Comparison of ENCODE assay signal across 7 mouse cellular contexts in genomic region chr16:77643036-77643870, GRCm38 (mm10). TPM values are rescaled to one million over a fixed set of nuclear protein-coding genes. Genes with fewer than 3 reads are reported as not detected.
DNase-seq lines count a peak whose midpoint lies in the region; ATAC-seq and TF ChIP-seq lines count a peak whose summit lies in the region.

No protein-coding gene starts in this region.

- no peak for TF ChIP-seq CTCF in bone marrow macrophage, adult 2 months (IDR thresholded peaks at IDR 0.05; ENCODE audit: low read depth, low read length)
- no peak for TF ChIP-seq CTCF in olfactory bulb, adult 2 months (IDR thresholded peaks at IDR 0.05; ENCODE audit: insufficient read depth, low read depth, low read length)

- ATAC-seq in common myeloid progenitor, adult 5-6 weeks (replicated peaks; ENCODE audit: low read depth, poor library complexity, severe bottlenecking): peak; percentile 17; the same call in 1 of the 2 replicates
- ATAC-seq in heart, embryonic 11.5 days (replicated peaks; ENCODE audit: insufficient number of reproducible peaks, low FRiP score, low TSS enrichment): no peak
- no peak for ATAC-seq in liver, embryonic 15.5 days (ENCODE audit: insufficient read depth)

- H3K9ac ChIP-seq in heart, embryonic 11.5 days (ENCODE audit: low read depth, low read length): no peak overlapping the region
- no peak overlapping the region for H3K9ac ChIP-seq in liver, embryonic 15.5 days

- DNase-seq in kidney, postnatal 25 days: peak; percentile 34 to 43
- no peak for DNase-seq in MN1 (ENCODE audit: low spot score)

- peaks cover 10% of the 10 kb centered on the region for H3K4me1 ChIP-seq in bone marrow macrophage, adult 2 months (ENCODE audit: control insufficient read depth, insufficient read depth, low read length)
- peaks cover 9% of the 10 kb centered on the region; the same call in 1 of the 2 replicates for H3K4me1 ChIP-seq in heart, embryonic 11.5 days (ENCODE audit: control insufficient read depth, insufficient read depth, low read length)
- 0 out of 2 replicates have a peak, but pooled peaks cover 3% of the 10 kb centered on the region for H3K4me1 ChIP-seq in liver, embryonic 15.5 days (replicated peaks)
- H3K4me1 ChIP-seq in olfactory bulb, adult 2 months (ENCODE audit: control insufficient read depth, insufficient read depth, low read length): 0 out of 2 replicates have a peak, but pooled peaks cover 2% of the 10 kb centered on the region

- 76% methylated on average over 14 of the region's 14 CpGs for WGBS in heart, embryonic 11.5 days (ENCODE audit: insufficient replicate concordance)
- WGBS in liver, embryonic 15.5 days (ENCODE audit: insufficient replicate concordance): 65% methylated on average over 14 of the region's 14 CpGs
- 20% methylated on average over 14 of the region's 14 CpGs for WGBS in olfactory bulb, adult 2 months

- TF ChIP-seq POLR2A in bone marrow macrophage, adult 2 months (IDR thresholded peaks at IDR 0.05; ENCODE audit: borderline replicate concordance, low read depth, low read length): no peak
- TF ChIP-seq POLR2A in olfactory bulb, adult 2 months (IDR thresholded peaks at IDR 0.05; ENCODE audit: insufficient read depth, low read depth, low read length): no peak

- H3K9me3 ChIP-seq in heart, embryonic 11.5 days (replicated peaks; ENCODE audit: control insufficient read depth, low read length): no peaks in the 10 kb centered on the region
- H3K9me3 ChIP-seq in liver, embryonic 15.5 days (replicated peaks): no peaks in the 10 kb centered on the region

- H3K27ac ChIP-seq in bone marrow macrophage, adult 2 months (ENCODE audit: insufficient read depth, low read depth, low read length): peak overlapping the region; percentile 63
- no peak overlapping the region for H3K27ac ChIP-seq in heart, embryonic 11.5 days (ENCODE audit: low read depth, low read length)
- H3K27ac ChIP-seq in liver, embryonic 15.5 days (replicated peaks): no peak overlapping the region
- H3K27ac ChIP-seq in olfactory bulb, adult 2 months (ENCODE audit: insufficient read depth, low read depth, low read length): peak overlapping the region; percentile 84; the same call in 1 of the 2 replicates

- no peaks in the 10 kb centered on the region for H3K27me3 ChIP-seq in heart, embryonic 11.5 days (ENCODE audit: control insufficient read depth, insufficient read depth, low read length)
- H3K27me3 ChIP-seq in liver, embryonic 15.5 days: no peaks in the 10 kb centered on the region

- peak overlapping the region; percentile 73 for H3K4me2 ChIP-seq in heart, embryonic 11.5 days
- H3K4me2 ChIP-seq in liver, embryonic 15.5 days: peak overlapping the region; percentile 63

- no peaks in the 10 kb centered on the region for H3K36me3 ChIP-seq in heart, embryonic 11.5 days (ENCODE audit: control insufficient read depth, insufficient read depth, low read length)
- no peaks in the 10 kb centered on the region for H3K36me3 ChIP-seq in liver, embryonic 15.5 days (replicated peaks)

- peak overlapping the region; percentile 54 for H3K4me3 ChIP-seq in bone marrow macrophage, adult 2 months (ENCODE audit: insufficient read depth, low read length)
- H3K4me3 ChIP-seq in heart, embryonic 11.5 days (ENCODE audit: low read depth, low read length): peak overlapping the region; percentile 48
- H3K4me3 ChIP-seq in liver, embryonic 15.5 days (replicated peaks): no peak overlapping the region
- peak overlapping the region; percentile 24; the same call in 1 of the 2 replicates for H3K4me3 ChIP-seq in olfactory bulb, adult 2 months (ENCODE audit: insufficient read depth, low read depth, low read length)

RNA-seq across cellular contexts. Expression of gene Gm11146, which starts 41.4 kb away (rescaled TPM):
- not detected in 2 replicates for polyA plus RNA-seq in bone marrow macrophage, adult 2 months (2012; ENCODE audit: insufficient read depth, insufficient read length, missing spikeins)
- not detected in 2 replicates for total RNA-seq in common myeloid progenitor, adult 5-6 weeks (2017)
- not detected in 2 replicates for polyA plus RNA-seq in heart, embryonic 11.5 days (2014; fragmentation: Nextera tagmentation; extraction: Ambion mirVana)
- not detected in 2 replicates for polyA plus RNA-seq in liver, embryonic 15.5 days (2015; fragmentation: Nextera tagmentation; extraction: Ambion mirVana)
- polyA plus RNA-seq in olfactory bulb, adult 2 months (2012; ENCODE audit: insufficient read depth, insufficient read length, low replicate concordance, missing spikeins): not detected in 2 replicates

Comparison
In these comparisons a context has a peak if more than half of its experiments do, and no peak if none do; other contexts are left out.
1. H3K27ac ChIP-seq: peak in bone marrow macrophage, adult 2 months (single experiment) and olfactory bulb, adult 2 months (single experiment); none in heart, embryonic 11.5 days (single experiment) and liver, embryonic 15.5 days (single experiment).